Mouse (Mus musculus): Measurements from ENCODE around the gene Specc1. TPM values are rescaled to one million over a fixed set of nuclear protein-coding genes. Genes with fewer than 3 reads are reported as not detected.

Specc1 gene
- 0.32 to 0.93 TPM (median 0.77 TPM) in 4 replicates for total RNA-seq (2023; ENCODE audit: inconsistent age)

DNA sequence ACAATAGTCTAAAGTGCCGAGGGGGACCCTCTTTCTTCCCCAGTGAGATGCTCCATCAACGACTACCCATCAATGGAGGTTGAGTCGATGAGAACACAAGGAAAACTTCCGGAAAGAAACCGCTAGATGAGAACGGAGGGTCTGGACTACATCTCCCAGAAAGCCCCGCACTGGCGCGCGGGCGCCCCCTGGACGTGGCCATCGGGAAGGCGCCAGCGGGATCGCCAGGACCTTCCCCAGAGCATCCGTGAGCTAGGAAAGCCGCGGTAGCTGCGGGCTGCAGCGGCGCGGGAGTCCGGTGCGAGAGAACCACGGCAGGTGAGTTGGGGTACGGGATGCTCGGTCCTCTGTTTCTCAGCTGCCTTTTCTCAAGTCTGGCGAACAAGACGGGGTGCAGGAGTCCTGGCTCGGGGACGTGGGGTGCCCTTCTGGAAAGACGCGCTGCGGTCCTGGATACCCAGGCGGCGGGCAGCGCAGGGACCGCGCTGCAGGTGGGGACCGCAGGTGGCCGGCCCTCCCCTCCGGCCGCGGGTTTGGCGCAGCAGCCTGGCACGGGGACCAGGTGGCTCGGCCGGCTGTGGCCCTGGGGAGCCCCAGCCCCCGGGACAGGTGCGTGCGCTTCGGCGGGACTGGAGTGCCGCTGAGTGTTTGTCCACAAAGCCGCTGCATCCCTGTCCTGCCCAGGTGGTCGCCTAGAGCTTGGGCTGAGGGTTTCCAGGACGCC lies at the start of gene Specc1:
Specc1 (plus strand) TSS at position 192 of the 724 bp plus-strand sequence.

DNA sequence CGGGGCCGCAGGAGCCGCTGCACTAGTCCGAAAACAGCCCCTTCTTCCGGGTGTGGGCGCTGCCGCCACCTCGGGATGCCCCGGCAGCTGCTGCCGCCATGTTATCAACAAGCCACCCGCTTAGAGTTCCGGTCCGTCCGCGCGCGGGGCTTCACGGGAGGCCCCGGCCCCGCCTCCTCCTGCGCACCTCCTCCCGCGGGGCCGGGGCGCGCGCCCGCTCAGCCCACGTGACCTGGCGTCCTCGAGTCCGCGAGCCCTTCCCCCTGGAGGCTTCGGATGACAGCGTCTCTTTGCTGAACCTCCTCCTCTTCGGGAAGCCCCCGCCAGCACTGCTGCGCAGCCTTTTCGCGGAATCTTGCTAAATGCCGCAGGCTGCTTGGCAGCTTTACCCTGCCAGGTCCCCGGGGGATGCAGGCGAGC lies 26.5 kb upstream of the Specc1 start, which contains the start of gene Akap10:
Akap10 (minus strand) TSS at position 155 of the 420 bp plus-strand sequence.

DNA sequence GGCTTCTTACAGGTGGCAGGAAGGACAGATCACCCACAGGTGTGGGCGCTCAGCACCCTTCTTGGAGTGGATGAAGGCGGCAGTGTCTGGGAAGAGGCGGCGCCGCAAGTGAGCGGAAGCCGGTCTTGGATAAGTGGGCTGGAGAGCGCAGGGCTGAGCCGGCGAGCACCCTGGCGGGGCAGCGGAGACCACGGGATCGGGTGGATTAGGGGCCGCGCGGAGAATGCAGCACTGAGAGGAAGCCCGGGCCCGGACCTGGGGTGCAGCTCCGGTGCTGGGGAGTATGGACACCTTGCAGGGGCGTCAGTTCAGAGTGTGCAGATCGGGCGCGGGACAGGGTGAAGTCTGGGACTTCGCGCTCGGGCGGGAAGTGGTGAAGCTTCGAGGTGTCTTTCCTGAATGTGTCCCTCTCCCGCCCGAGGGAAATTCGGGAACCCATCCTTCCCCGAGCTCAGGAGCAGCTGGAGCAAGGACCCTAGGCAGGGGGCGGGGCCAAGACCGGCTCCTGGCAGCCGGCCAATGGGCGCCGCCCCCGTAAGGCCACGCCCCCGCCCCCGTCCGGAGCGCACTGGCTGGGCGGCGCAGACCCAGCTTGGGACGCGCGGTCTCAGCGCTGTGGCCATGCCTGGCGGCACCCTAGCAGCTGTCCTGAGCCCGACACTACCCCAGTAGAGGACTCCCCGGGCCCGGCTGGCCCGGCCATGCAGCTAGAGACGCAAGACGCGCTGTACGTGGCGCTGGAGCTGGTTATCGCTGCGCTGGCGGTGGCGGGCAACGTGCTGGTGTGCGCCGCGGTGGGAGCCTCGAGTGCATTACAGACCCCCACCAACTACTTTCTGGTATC lies 292.1 kb downstream of the Specc1 start, which contains the start of gene Adora2b:
Adora2b (plus strand) TSS at position 584 of the 844 bp plus-strand sequence.

Other genes starting within 250 kb of the Specc1 start
- 0.27 TPM in 1 of 4 replicates, not detected in the others for gene Slc5a10, start 235.9 kb upstream of the Specc1 start, total RNA-seq (2023; ENCODE audit: inconsistent age)
- gene Prpsap2, start 194.7 kb upstream of the Specc1 start, total RNA-seq (2023; ENCODE audit: inconsistent age) = 49.2 to 57.1 TPM (median 55.0 TPM) in 4 replicates
- gene Ulk2, start 101.7 kb upstream of the Specc1 start, total RNA-seq (2023; ENCODE audit: inconsistent age) = 27.3 to 34.0 TPM (median 32.5 TPM) in 4 replicates
- gene Akap10, start 26.5 kb upstream of the Specc1 start, total RNA-seq (2023; ENCODE audit: inconsistent age) = 49.6 to 57.4 TPM (median 51.8 TPM) in 4 replicates